ENCODE assay signal across 20 mouse cellular contexts in the genomic region with DNA sequence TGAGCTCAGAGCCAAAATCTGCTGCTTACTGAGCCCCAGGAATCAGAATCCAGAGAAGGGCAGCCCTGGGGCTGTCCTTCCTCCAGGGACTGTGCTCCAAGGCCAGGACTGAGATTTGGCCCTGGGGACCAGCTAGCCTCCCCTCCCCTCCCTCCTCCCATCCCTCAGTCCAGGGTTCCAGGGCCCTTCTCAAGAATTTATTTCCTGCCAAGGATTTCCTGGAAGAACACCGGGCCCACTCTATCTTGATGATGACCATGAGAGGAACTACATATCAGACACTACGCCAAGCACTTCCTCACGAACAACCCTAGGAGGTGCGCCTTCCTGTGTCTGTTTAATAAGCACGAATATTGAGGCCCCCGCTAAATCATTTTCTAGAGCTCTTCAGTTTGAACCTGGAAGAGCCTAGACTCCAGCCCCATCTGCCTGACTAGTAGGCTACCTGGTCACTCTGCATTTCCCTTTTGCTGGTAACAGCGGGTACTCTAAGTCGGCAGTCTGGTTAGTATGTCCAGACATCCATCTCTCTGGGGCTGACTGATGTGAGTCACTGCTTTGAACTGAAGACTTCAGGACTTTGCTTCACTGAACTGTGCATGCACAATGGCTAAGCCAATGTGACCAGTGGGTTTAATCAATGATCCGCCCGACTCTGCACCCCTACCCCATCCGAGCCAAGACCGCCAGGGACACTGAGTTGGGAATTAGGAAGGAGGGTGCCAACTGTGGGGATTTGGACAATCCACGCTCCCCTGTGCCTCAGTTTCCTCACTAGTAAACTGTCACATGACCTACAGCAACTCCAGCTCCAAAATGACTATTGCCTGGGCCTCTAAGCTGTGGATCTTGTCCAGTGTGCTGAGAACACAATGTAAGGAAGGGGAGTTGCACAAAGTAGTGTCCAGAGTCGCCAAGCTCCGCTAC. TPM values are rescaled to one million over a fixed set of nuclear protein-coding genes. Genes with fewer than 3 reads are reported as not detected.
DNase-seq lines count a peak whose midpoint lies in the region; ATAC-seq and TF ChIP-seq lines count a peak whose summit lies in the region.
"Had no signal": no experiment of that assay in that cellular context is flagged by ENCODE, and none has a peak within 500 bp of the region (broad histone marks: within the 10 kb centered on the region; RNA-seq: fewer than 3 reads in every experiment).

No protein-coding gene starts in this region.

- H3K4me3 ChIP-seq in forebrain, postnatal 0 days (ENCODE audit: low read depth, low read length) = no peak overlapping the region
- no peak overlapping the region for H3K4me3 ChIP-seq in forebrain, embryonic 13.5 days
- H3K4me3 ChIP-seq in neural tube, embryonic 12.5 days = no peak overlapping the region
- no peak overlapping the region for H3K4me3 ChIP-seq in midbrain, embryonic 14.5 days (replicated peaks; ENCODE audit: low read depth, low read length)
- H3K4me3 ChIP-seq in intestine, postnatal 0 days (ENCODE audit: low read depth, low read length) = no peak overlapping the region
- H3K4me3 ChIP-seq: liver, embryonic 15.5 days had no signal

- H3K4me1 ChIP-seq in forebrain, postnatal 0 days (ENCODE audit: insufficient read depth) = 0 out of 2 replicates have a peak, but pooled peaks cover 4% of the 10 kb centered on the region
- peaks cover 22% of the 10 kb centered on the region for H3K4me1 ChIP-seq in forebrain, embryonic 13.5 days
- H3K4me1 ChIP-seq in neural tube, embryonic 12.5 days = peaks cover 22% of the 10 kb centered on the region
- H3K4me1 ChIP-seq in midbrain, embryonic 14.5 days (ENCODE audit: control insufficient read depth, insufficient read depth, low read length) = peaks cover 13% of the 10 kb centered on the region; the same call in 1 of the 2 replicates
- H3K4me1 ChIP-seq in intestine, postnatal 0 days (replicated peaks; ENCODE audit: control insufficient read depth, insufficient read depth, low read length) = no peaks in the 10 kb centered on the region

- no peaks in the 10 kb centered on the region for H3K36me3 ChIP-seq in forebrain, postnatal 0 days (ENCODE audit: insufficient read depth)
- no peaks in the 10 kb centered on the region for H3K36me3 ChIP-seq in forebrain, embryonic 13.5 days (ENCODE audit: poor library complexity, severe bottlenecking)
- no peaks in the 10 kb centered on the region for H3K36me3 ChIP-seq in neural tube, embryonic 12.5 days
- H3K36me3 ChIP-seq in midbrain, embryonic 14.5 days (ENCODE audit: control insufficient read depth, insufficient read depth, low read length) = no peaks in the 10 kb centered on the region
- no peaks in the 10 kb centered on the region for H3K36me3 ChIP-seq in intestine, postnatal 0 days (ENCODE audit: control insufficient read depth, insufficient read depth)
- H3K36me3 ChIP-seq: heart, embryonic 15.5 days; liver, embryonic 15.5 days had no signal

- TF ChIP-seq CTCF in forebrain, postnatal 0 days (IDR thresholded peaks at IDR 0.05; ENCODE audit: low read depth) = no peak
- TF ChIP-seq CTCF in intestine, postnatal 0 days (IDR thresholded peaks at IDR 0.05; ENCODE audit: low read depth) = no peak

- no peak for DNase-seq in forebrain, postnatal 0 days
- DNase-seq in neural tube, embryonic 10.5 days (ENCODE audit: extremely low spot score, low spot score) = no peak
- DNase-seq in midbrain, embryonic 14.5 days = no peak
- DNase-seq: kidney, adult 18-20 months; kidney, postnatal 14 days had no signal

- no peaks in the 10 kb centered on the region for H3K9me3 ChIP-seq in forebrain, postnatal 0 days (ENCODE audit: low read length)
- no peaks in the 10 kb centered on the region for H3K9me3 ChIP-seq in forebrain, embryonic 13.5 days (replicated peaks)
- H3K9me3 ChIP-seq in neural tube, embryonic 12.5 days = no peaks in the 10 kb centered on the region
- no peaks in the 10 kb centered on the region for H3K9me3 ChIP-seq in midbrain, embryonic 14.5 days (ENCODE audit: control insufficient read depth, low read length)
- no peaks in the 10 kb centered on the region for H3K9me3 ChIP-seq in intestine, postnatal 0 days (ENCODE audit: control insufficient read depth)
- H3K9me3 ChIP-seq: heart, embryonic 15.5 days; liver, embryonic 15.5 days had no signal

- H3K4me2 ChIP-seq in forebrain, postnatal 0 days (ENCODE audit: low read depth) = peak overlapping the region; percentile 94; the same call in 1 of the 2 replicates
- H3K4me2 ChIP-seq in forebrain, embryonic 13.5 days = no peak overlapping the region
- H3K4me2 ChIP-seq in neural tube, embryonic 12.5 days (replicated peaks) = peak overlapping the region; percentile 92; the same call in 1 of the 2 replicates
- 0 out of 2 replicates have a peak overlapping the region, but pooled peaks have one; percentile 95 for H3K4me2 ChIP-seq in midbrain, embryonic 14.5 days (ENCODE audit: low read length)
- no peak overlapping the region for H3K4me2 ChIP-seq in intestine, postnatal 0 days (replicated peaks; ENCODE audit: low read depth)
- H3K4me2 ChIP-seq: liver, embryonic 15.5 days had no signal

- no peak overlapping the region for H3K27ac ChIP-seq in forebrain, postnatal 0 days (ENCODE audit: low read depth, low read length)
- H3K27ac ChIP-seq in forebrain, embryonic 13.5 days = no peak overlapping the region
- no peak overlapping the region for H3K27ac ChIP-seq in neural tube, embryonic 12.5 days
- no peak overlapping the region for H3K27ac ChIP-seq in midbrain, embryonic 14.5 days (replicated peaks; ENCODE audit: low read depth, low read length)
- H3K27ac ChIP-seq in intestine, postnatal 0 days (ENCODE audit: low read depth, low read length) = no peak overlapping the region
- H3K27ac ChIP-seq: gastrocnemius, adult 2 months; heart, embryonic 15.5 days; liver, embryonic 15.5 days had no signal

- H3K27me3 ChIP-seq in forebrain, postnatal 0 days (ENCODE audit: insufficient read depth, low read length) = peaks cover 16% of the 10 kb centered on the region
- peaks cover 60% of the 10 kb centered on the region for H3K27me3 ChIP-seq in forebrain, embryonic 13.5 days
- peaks cover 66% of the 10 kb centered on the region for H3K27me3 ChIP-seq in neural tube, embryonic 12.5 days (replicated peaks)
- H3K27me3 ChIP-seq in midbrain, embryonic 14.5 days (ENCODE audit: control insufficient read depth, insufficient read depth, low read length) = peaks cover 26% of the 10 kb centered on the region
- H3K27me3 ChIP-seq in intestine, postnatal 0 days (replicated peaks; ENCODE audit: control insufficient read depth, insufficient read depth, low read length) = peaks cover 62% of the 10 kb centered on the region

- H3K9ac ChIP-seq in forebrain, postnatal 0 days = no peak overlapping the region
- H3K9ac ChIP-seq in forebrain, embryonic 13.5 days = no peak overlapping the region
- no peak overlapping the region for H3K9ac ChIP-seq in neural tube, embryonic 12.5 days
- H3K9ac ChIP-seq in midbrain, embryonic 14.5 days (replicated peaks; ENCODE audit: low read length) = no peak overlapping the region
- no peak overlapping the region for H3K9ac ChIP-seq in intestine, postnatal 0 days (ENCODE audit: low read depth, low read length)
- H3K9ac ChIP-seq: heart, embryonic 15.5 days; liver, embryonic 15.5 days had no signal

- ATAC-seq in forebrain, postnatal 0 days = no peak
- no peak for ATAC-seq in forebrain, embryonic 13.5 days
- ATAC-seq in neural tube, embryonic 12.5 days (ENCODE audit: low FRiP score, low read depth) = no peak
- ATAC-seq in erythroid progenitor cell, adult 5-6 weeks (replicated peaks; ENCODE audit: low FRiP score, poor library complexity, severe bottlenecking) = 0 out of 2 replicates have a peak, but pooled peaks have one; percentile 34
- no peak for ATAC-seq in midbrain, embryonic 14.5 days (ENCODE audit: low FRiP score, low TSS enrichment)
- no peak for ATAC-seq in intestine, postnatal 0 days
- ATAC-seq: lung, postnatal 0 days had no signal

- 75% methylated on average over 15 of the region's 15 CpGs for WGBS in forebrain, postnatal 0 days
- 77% methylated on average over 15 of the region's 15 CpGs for WGBS in forebrain, embryonic 13.5 days
- WGBS in neural tube, embryonic 12.5 days = 81% methylated on average over 15 of the region's 15 CpGs
- 76% methylated on average over 15 of the region's 15 CpGs for whole genome bisulfite sequencing in midbrain, embryonic 14.5 days
- 70% methylated on average over 15 of the region's 15 CpGs for WGBS in intestine, postnatal 0 days

RNA-seq across cellular contexts. Expression of a gene that starts 1.7 kb away (rescaled TPM):
- total RNA-seq in forebrain, postnatal 0 days (2014; rRNA removed) = 16.7 and 23.3 TPM in 2 replicates
- 6.4 and 6.9 TPM in 2 replicates for polyA plus RNA-seq in forebrain, postnatal 0 days (2015; fragmentation: Nextera tagmentation; extraction: Ambion mirVana)
- polyA plus RNA-seq in forebrain, embryonic 13.5 days (2015; fragmentation: Nextera tagmentation; extraction: Ambion mirVana) = 1.2 and 1.9 TPM in 2 replicates
- polyA plus RNA-seq in neural tube, embryonic 12.5 days (2016; fragmentation: Nextera tagmentation; extraction: Ambion mirVana) = 2.3 and 2.4 TPM in 2 replicates
- not detected in 2 replicates for total RNA-seq in erythroid progenitor cell, adult 5-6 weeks (2015; ENCODE audit: low replicate concordance)
- total RNA-seq in erythroid progenitor cell, adult 5-6 weeks (2017; ENCODE audit: low replicate concordance) = not detected in 2 replicates
- polyA plus RNA-seq in midbrain, embryonic 14.5 days (2014; fragmentation: Nextera tagmentation; extraction: Ambion mirVana) = 4.9 and 7.4 TPM in 2 replicates
- polyA plus RNA-seq in intestine, postnatal 0 days (2015; fragmentation: Nextera tagmentation; extraction: Ambion mirVana) = not detected in 2 replicates
- total RNA-seq: gastrocnemius, adult 2 months; heart, adult 18-20 months; hematopoietic stem cell, adult 5-6 weeks; megakaryocyte progenitor cell, adult 5-6 weeks had no signal
- polyA plus RNA-seq: heart, embryonic 15.5 days; liver, embryonic 15.5 days; lung, postnatal 0 days had no signal

RNA-seq across cellular contexts. Expression of a gene that starts 55.1 kb away (rescaled TPM):
- 0.19 TPM in 1 of 2 replicates, not detected in the other for total RNA-seq in forebrain, postnatal 0 days (2014; rRNA removed)
- not detected in 2 replicates for polyA plus RNA-seq in forebrain, postnatal 0 days (2015; fragmentation: Nextera tagmentation; extraction: Ambion mirVana)
- not detected in 2 replicates for polyA plus RNA-seq in forebrain, embryonic 13.5 days (2015; fragmentation: Nextera tagmentation; extraction: Ambion mirVana)
- not detected in 2 replicates for polyA plus RNA-seq in neural tube, embryonic 12.5 days (2016; fragmentation: Nextera tagmentation; extraction: Ambion mirVana)
- total RNA-seq in erythroid progenitor cell, adult 5-6 weeks (2015; ENCODE audit: low replicate concordance) = not detected in 2 replicates
- total RNA-seq in erythroid progenitor cell, adult 5-6 weeks (2017; ENCODE audit: low replicate concordance) = not detected in 2 replicates
- not detected in 2 replicates for polyA plus RNA-seq in midbrain, embryonic 14.5 days (2014; fragmentation: Nextera tagmentation; extraction: Ambion mirVana)
- not detected in 2 replicates for polyA plus RNA-seq in intestine, postnatal 0 days (2015; fragmentation: Nextera tagmentation; extraction: Ambion mirVana)
- total RNA-seq: ES-E14; gastrocnemius, adult 2 months; heart, adult 18-20 months; hematopoietic stem cell, adult 5-6 weeks; left cerebral cortex, adult 8-10 months; megakaryocyte progenitor cell, adult 5-6 weeks had no signal
- polyA plus RNA-seq: heart, embryonic 15.5 days; limb, embryonic 14.5 days; liver, embryonic 15.5 days; lung, postnatal 0 days; stomach, embryonic 16.5 days had no signal

Comparison
In these comparisons a context has a peak if more than half of its experiments do, and no peak if none do; other contexts are left out.
1. H3K4me2 ChIP-seq: peak in forebrain, postnatal 0 days (single experiment), neural tube, embryonic 12.5 days (single experiment) and midbrain, embryonic 14.5 days (single experiment); none in forebrain, embryonic 13.5 days (single experiment) and intestine, postnatal 0 days (single experiment).